Mouse (Mus musculus): ENCODE measurements around the gene Hlx. TPM values are rescaled to one million over a fixed set of nuclear protein-coding genes. Genes with fewer than 3 reads are reported as not detected.

Gene Hlx
- polyA plus RNA-seq (2012; rRNA removed) (16.2 and 24.4 TPM in 2 replicates), polyA plus RNA-seq (2014; fragmentation: Nextera tagmentation; extraction: Ambion mirVana) (21.8 and 23.7 TPM in 2 replicates)

DNA sequence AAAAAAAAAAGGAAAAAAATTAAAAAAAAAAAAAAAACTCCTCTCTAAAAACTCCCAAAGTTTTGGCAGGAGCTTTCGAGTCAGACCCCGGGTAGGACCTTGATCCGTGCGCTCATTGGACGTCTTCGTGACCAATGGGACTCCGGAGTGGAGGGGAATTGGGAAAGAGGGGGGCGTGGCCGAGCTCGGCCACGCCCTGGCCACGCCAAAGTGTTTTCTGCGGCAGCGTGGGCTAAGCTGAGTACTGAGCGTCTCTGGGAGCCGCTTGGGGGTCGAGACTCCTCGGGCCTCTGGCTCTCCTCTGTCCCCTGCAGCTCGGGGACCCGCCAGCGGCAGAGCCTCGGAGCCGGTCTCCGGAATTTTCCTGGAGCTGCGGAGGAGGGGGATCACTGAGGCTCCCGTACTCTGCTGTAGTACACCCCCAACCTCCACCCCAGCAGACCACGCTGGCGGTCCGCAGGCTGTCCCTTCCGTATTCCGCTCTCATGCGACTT lies at the start of gene Hlx:
Gene Hlx, minus strand, starts transcription at position 64 of the 494 bp plus-strand sequence.
- Histone ChIP-seq H3K4me1 (ENCODE audit: control insufficient read depth, insufficient read depth, low read length) (peaks cover 9% of the 10 kb centered on the region; the same call in 1 of the 2 replicates), H3K4me3 (replicated peaks; ENCODE audit: low read length) (peak within 1 kb of the TSS; percentile 60), H3K4me2 (replicated peaks; ENCODE audit: low read depth, low read length, severe bottlenecking) (peak within 1 kb of the TSS; percentile 93), H3K9ac (ENCODE audit: low read depth, low read length, severe bottlenecking) (peak within 1 kb of the TSS; percentile 82), H3K9me3 (ENCODE audit: control insufficient read depth, low read length) (no peaks in the 10 kb centered on the region), H3K36me3 (ENCODE audit: control insufficient read depth, insufficient read depth, low read length) (no peaks in the 10 kb centered on the region; the same call in 1 of the 2 replicates), H3K27me3 (ENCODE audit: control insufficient read depth, insufficient read depth, low read length) (peaks cover 82% of the 10 kb centered on the region), H3K27ac (replicated peaks; ENCODE audit: low read depth, low read length) (peak within 1 kb of the TSS; percentile 78)
- TF ChIP-seq POLR2A (IDR thresholded peaks at IDR 0.05; ENCODE audit: borderline replicate concordance, extremely low read depth, insufficient read depth, insufficient read length) = no peak
- ATAC-seq (ENCODE audit: low FRiP score, low read depth) (peak; percentile 93), DNase-seq (ENCODE audit: low spot score) (peak; percentile 94)
- under 1% methylated on average over 30 of the region's 32 CpGs for WGBS

DNA sequence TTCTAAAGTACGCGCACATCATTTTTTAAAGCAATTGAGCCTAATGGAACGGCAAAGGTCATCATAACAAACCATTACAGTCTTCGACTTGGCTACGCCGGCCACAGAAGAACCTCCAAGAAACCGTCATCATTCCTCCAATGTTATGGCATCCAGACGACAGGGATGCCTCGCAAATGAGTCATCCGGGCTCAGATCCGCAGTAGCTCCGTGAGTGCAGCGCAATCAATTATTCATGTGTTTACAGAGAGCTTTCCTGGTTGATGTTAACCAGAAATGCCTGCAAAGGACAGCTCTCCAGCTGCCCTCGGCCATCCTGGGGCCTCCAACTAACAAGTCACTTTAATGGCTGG lies 49.7 kb upstream of the Hlx start:
- no peaks in the 10 kb centered on the region for H3K9me3 ChIP-seq (ENCODE audit: control insufficient read depth, low read length)
- no peak for TF ChIP-seq POLR2A (IDR thresholded peaks at IDR 0.05; ENCODE audit: borderline replicate concordance, extremely low read depth, insufficient read depth, insufficient read length)
- H3K36me3 ChIP-seq (ENCODE audit: control insufficient read depth, insufficient read depth, low read length) = no peaks in the 10 kb centered on the region
- no peaks in the 10 kb centered on the region for H3K4me1 ChIP-seq (ENCODE audit: control insufficient read depth, insufficient read depth, low read length)
- no peak overlapping the region for H3K4me2 ChIP-seq (replicated peaks; ENCODE audit: low read depth, low read length, severe bottlenecking)
- no peaks in the 10 kb centered on the region for H3K27me3 ChIP-seq (ENCODE audit: control insufficient read depth, insufficient read depth, low read length)
- DNase-seq (ENCODE audit: low spot score) (no peak), ATAC-seq (ENCODE audit: low FRiP score, low read depth) (no peak)
- no peak overlapping the region for H3K27ac ChIP-seq (replicated peaks; ENCODE audit: low read depth, low read length)
- no peak overlapping the region for H3K4me3 ChIP-seq (replicated peaks; ENCODE audit: low read length)
- H3K9ac ChIP-seq (ENCODE audit: low read depth, low read length, severe bottlenecking) = no peak overlapping the region
- 26% methylated on average over 14 of the region's 14 CpGs for WGBS

DNA sequence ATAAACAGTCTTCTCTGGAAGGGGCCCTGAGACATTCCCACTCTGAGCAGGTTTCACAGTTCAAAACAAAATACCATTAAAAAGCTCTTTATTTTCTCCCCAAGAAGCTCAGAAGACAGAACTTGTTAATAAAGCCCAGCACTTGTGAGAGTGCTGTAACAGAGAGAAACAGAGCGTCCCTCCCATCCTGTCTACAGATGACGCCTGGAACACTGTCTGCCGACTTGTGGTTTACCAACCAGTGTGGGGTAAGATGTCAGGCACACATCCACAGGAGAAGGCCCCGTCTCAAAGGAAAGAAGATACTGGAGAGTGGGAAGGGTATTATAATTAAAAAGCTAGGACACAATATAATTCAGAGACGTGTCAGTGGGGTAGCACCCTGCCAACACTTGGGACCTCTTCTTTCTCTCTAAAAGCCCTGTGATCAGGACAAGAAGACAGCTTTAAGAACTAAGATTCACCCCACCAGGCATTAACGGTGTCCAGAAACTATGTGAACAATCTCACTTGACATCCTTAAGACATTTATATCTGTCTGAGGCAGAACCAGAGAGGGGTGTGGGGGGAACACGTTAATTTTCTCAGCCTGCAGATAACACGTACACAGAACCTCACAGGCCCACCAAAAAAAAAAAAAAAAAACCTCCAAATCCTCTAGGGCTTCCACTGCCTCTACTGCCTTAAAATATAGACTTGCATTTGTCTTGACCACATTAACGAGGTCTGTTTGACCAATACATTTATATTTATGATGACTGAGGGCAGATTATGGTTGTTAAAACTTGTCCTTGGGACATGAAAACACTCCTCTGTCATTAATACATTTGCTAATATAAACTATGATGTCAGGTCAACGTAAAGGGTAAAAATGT lies 49.1 kb upstream of the Hlx start:
- TF ChIP-seq POLR2A (IDR thresholded peaks at IDR 0.05; ENCODE audit: borderline replicate concordance, extremely low read depth, insufficient read depth, insufficient read length) = no peak
- H3K4me3 ChIP-seq (replicated peaks; ENCODE audit: low read length) = no peak overlapping the region
- no peaks in the 10 kb centered on the region for H3K36me3 ChIP-seq (ENCODE audit: control insufficient read depth, insufficient read depth, low read length)
- no peaks in the 10 kb centered on the region for H3K27me3 ChIP-seq (ENCODE audit: control insufficient read depth, insufficient read depth, low read length)
- no peaks in the 10 kb centered on the region for H3K9me3 ChIP-seq (ENCODE audit: control insufficient read depth, low read length)
- no peak overlapping the region for H3K4me2 ChIP-seq (replicated peaks; ENCODE audit: low read depth, low read length, severe bottlenecking)
- WGBS = 50% methylated on average over 10 of the region's 10 CpGs
- DNase-seq (ENCODE audit: low spot score) (no peak), ATAC-seq (ENCODE audit: low FRiP score, low read depth) (no peak)
- H3K9ac ChIP-seq (ENCODE audit: low read depth, low read length, severe bottlenecking) = no peak overlapping the region
- no peak overlapping the region for H3K27ac ChIP-seq (replicated peaks; ENCODE audit: low read depth, low read length)
- H3K4me1 ChIP-seq (ENCODE audit: control insufficient read depth, insufficient read depth, low read length) = no peaks in the 10 kb centered on the region

DNA sequence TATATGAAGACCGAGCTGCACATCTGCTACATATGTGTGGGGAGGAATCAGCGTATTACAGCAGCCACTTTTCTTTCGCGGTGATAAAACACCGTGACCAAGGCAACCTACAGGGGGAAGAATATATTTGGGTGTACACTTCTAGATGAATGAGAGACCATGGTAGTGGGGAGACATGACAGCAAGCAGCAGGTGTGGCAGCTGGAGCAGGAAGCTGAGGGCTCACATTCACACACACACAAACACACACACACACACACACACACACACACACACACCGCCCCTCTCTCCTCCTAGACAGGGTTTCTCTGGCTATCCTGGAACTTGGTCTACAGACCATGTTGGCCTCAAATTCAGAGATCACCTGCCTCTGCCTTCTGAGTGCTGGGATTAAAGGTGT lies 45.7 kb upstream of the Hlx start:
- H3K4me1 ChIP-seq (ENCODE audit: control insufficient read depth, insufficient read depth, low read length) = no peaks in the 10 kb centered on the region
- H3K27me3 ChIP-seq (ENCODE audit: control insufficient read depth, insufficient read depth, low read length) = no peaks in the 10 kb centered on the region
- no peak overlapping the region for H3K4me2 ChIP-seq (replicated peaks; ENCODE audit: low read depth, low read length, severe bottlenecking)
- no peaks in the 10 kb centered on the region for H3K9me3 ChIP-seq (ENCODE audit: control insufficient read depth, low read length)
- H3K36me3 ChIP-seq (ENCODE audit: control insufficient read depth, insufficient read depth, low read length) = no peaks in the 10 kb centered on the region
- no peak for TF ChIP-seq POLR2A (IDR thresholded peaks at IDR 0.05; ENCODE audit: borderline replicate concordance, extremely low read depth, insufficient read depth, insufficient read length)
- DNase-seq (ENCODE audit: low spot score) (no peak), ATAC-seq (ENCODE audit: low FRiP score, low read depth) (no peak)
- no peak overlapping the region for H3K27ac ChIP-seq (replicated peaks; ENCODE audit: low read depth, low read length)
- no peak overlapping the region for H3K4me3 ChIP-seq (replicated peaks; ENCODE audit: low read length)
- no peak overlapping the region for H3K9ac ChIP-seq (ENCODE audit: low read depth, low read length, severe bottlenecking)
- WGBS = 92% methylated on average over 6 of the region's 6 CpGs

DNA sequence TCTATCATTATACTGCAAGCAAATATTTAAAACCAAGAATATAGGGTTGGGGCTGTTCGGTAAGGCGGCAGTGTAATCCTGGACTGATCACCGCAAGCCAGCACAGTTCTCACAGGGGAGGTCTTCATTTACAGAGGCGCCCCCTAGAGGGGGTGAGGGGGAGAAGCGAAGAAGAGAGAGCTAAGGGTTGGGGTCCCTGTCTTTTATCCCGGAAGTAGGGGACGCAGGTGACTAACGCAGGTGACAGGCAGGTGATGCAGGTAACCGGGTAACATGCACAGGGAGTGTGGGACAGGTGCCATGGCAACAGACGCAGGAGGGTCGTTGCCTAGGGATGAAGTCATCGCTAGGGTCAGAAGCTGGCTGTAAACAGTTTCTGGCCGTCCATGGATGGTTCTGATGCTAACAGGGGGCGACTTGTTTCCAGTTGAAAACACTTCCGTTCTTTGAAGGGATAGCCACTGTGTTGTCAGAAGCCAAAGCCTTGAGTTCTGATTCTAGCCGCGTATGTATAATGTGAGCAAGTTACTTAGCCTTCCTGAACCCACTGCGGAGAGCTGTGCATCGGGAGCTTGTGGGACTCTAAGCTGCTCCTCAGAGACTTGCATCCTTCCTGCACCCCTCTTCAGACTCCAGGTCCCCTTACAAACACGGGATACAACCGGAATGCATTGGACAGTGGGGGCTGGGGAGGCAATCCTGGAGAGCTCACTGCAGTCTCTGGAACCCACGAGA lies 44.8 kb upstream of the Hlx start:
- Histone ChIP-seq H3K4me3 (replicated peaks; ENCODE audit: low read length) (no peak overlapping the region), H3K4me1 (ENCODE audit: control insufficient read depth, insufficient read depth, low read length) (no peaks in the 10 kb centered on the region), H3K9ac (ENCODE audit: low read depth, low read length, severe bottlenecking) (no peak overlapping the region), H3K27ac (replicated peaks; ENCODE audit: low read depth, low read length) (no peak overlapping the region), H3K36me3 (ENCODE audit: control insufficient read depth, insufficient read depth, low read length) (no peaks in the 10 kb centered on the region), H3K9me3 (ENCODE audit: control insufficient read depth, low read length) (no peaks in the 10 kb centered on the region), H3K4me2 (replicated peaks; ENCODE audit: low read depth, low read length, severe bottlenecking) (no peak overlapping the region), H3K27me3 (ENCODE audit: control insufficient read depth, insufficient read depth, low read length) (no peaks in the 10 kb centered on the region)
- DNase-seq (ENCODE audit: low spot score) (no peak), ATAC-seq (ENCODE audit: low FRiP score, low read depth) (no peak)
- 32% methylated on average over 22 of the region's 22 CpGs for WGBS
- no peak for TF ChIP-seq POLR2A (IDR thresholded peaks at IDR 0.05; ENCODE audit: borderline replicate concordance, extremely low read depth, insufficient read depth, insufficient read length)
